Mouse (Mus musculus) embryonic facial prominence, embryonic 14.5 days (tissue): ENCODE results near the gene Cct2. TPM values are rescaled to one million over a fixed set of nuclear protein-coding genes. Genes with fewer than 3 reads are reported as not detected.
"Not testable (repeated sequence)": the region's sequence is repeated elsewhere in the genome, so short reads cannot be mapped to it uniquely, and the experiment has no call there.

ENCODE experiments used
- ATAC-seq: fragments of 200-750 bp; cut with Nextera tagmentation; 2 replicates; pipeline ENCODE4 v1.8.0; 2017; ENCODE audit warnings: low read depth, moderate number of reproducible peaks, moderate TSS enrichment
- DNase-seq: peaks from one replicate; pipeline ENCODE4 v3.0.0-alpha.2; 2015; ENCODE audit warnings: low spot score
- H3K27ac ChIP-seq: fragments of 300-500 bp; sonication (generic); replicated peaks from 2 replicates; pipeline ENCODE4 v1.5.1; 2014; ENCODE audit warnings: low read depth, mild to moderate bottlenecking, low read length, moderate library complexity
- H3K27me3 ChIP-seq: fragments of 300-500 bp; sonication (generic); replicated peaks from 2 replicates; pipeline ENCODE4 v1.6.1; 2014; ENCODE audit warnings: low read length; ENCODE audit not compliant: control insufficient read depth, insufficient read depth
- H3K36me3 ChIP-seq: fragments of 300-500 bp; sonication (generic); 2 replicates; pipeline ENCODE4 v1.6.1; 2014; ENCODE audit warnings: low read length, mixed read lengths; ENCODE audit not compliant: control insufficient read depth, insufficient read depth
- H3K4me1 ChIP-seq: fragments of 300-500 bp; sonication (generic); 2 replicates; pipeline ENCODE4 v1.6.1; 2014; ENCODE audit warnings: antibody characterized with exemption, low read length; ENCODE audit not compliant: control insufficient read depth, insufficient read depth
- H3K4me2 ChIP-seq: fragments of 300-500 bp; sonication (generic); 2 replicates; pipeline ENCODE4 v1.6.1; 2014; ENCODE audit warnings: low read depth, mild to moderate bottlenecking, low read length, moderate library complexity, mixed read lengths
- H3K4me3 ChIP-seq: fragments of 300-500 bp; sonication (generic); 2 replicates; pipeline ENCODE4 v1.5.1; 2014; ENCODE audit warnings: low read depth, mild to moderate bottlenecking, low read length
- H3K9ac ChIP-seq: fragments of 300-500 bp; sonication (generic); 2 replicates; pipeline ENCODE4 v1.6.1; 2014; ENCODE audit warnings: low read depth, mild to moderate bottlenecking, low read length, moderate library complexity, mixed read lengths
- H3K9me3 ChIP-seq: fragments of 300-500 bp; sonication (generic); 2 replicates; pipeline ENCODE4 v1.6.1; 2016; ENCODE audit warnings: low read length; ENCODE audit not compliant: control insufficient read depth
- WGBS: fragments of 180-500 bp; shearing (Covaris S2); extraction: QIAGEN DNeasy Blood & Tissue Kit; methylation state at CpG from one replicate; pipeline ENCODE4 v1.1.7; 2014; 5-methylcytosine and 5-hydroxymethylcytosine counted together
- polyA plus RNA-seq: library from polyadenylated mRNA; unstranded; fragments of >200 nt; fragmentation: Nextera tagmentation; extraction: Ambion mirVana; gene quantifications from 2 replicates; pipeline ENCODE4 v1.2.1, GENCODE M21; 2014

The Cct2 gene
- polyA plus RNA-seq, 1 experiment from 2014 or later = 266 TPM

DNA sequence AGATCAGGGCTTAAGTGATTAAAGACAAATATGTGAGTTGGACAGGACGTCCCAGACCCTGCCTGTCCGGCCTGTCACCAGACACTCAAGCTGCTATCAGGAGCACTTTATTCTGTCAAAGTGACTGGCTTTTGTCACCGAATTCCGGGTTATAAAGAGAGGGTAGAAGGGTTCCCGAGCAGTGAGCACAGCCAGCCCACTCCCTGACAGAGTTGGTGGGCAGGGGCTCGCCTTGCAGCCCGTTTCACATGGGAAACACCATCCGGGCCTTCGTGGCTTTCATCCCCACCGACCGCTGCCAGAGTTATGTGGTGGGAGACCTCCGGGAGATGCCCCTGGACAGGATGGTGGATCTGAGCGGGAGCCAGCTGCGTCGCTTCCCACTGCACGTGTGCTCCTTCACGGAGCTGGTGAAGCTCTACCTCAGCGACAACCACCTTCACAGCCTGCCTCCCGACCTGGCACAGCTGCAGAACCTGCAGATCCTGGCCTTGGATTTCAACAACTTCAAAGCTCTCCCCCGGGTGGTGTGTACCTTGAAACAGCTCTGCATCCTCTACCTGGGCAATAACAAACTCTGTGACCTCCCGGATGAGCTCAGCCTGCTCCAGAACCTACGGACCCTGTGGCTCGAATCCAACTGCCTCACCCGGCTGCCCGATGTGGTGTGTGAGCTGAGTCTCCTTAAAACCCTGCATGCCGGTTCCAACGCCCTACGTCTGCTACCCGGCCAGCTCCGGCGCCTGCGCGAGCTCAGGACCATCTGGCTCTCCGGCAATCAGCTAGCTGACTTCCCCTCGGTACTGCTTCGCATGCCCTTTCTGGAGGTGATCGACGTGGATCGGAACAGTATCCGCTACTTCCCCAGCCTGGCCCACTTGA, 18.2 kb downstream of the Cct2 start, which contains the start of gene Lrrc10:
Gene Lrrc10, plus strand, starts transcription at position 167 of the 882 bp plus-strand sequence.
- Histone ChIP-seq H3K4me3 (0 out of 2 replicates have a peak within 1 kb of the TSS, but pooled peaks have one; percentile 14), H3K27ac (no peak within 1 kb of the TSS), H3K4me1 (peaks cover 7% of the 10 kb centered on the region; the same call in 1 of the 2 replicates), H3K4me2 (peak within 1 kb of the TSS; percentile 42), H3K9ac (peak within 1 kb of the TSS; percentile 52), H3K36me3 (peaks cover 13% of the 10 kb centered on the region; the same call in 1 of the 2 replicates), H3K27me3 (no peaks in the 10 kb centered on the region), H3K9me3 (no peaks in the 10 kb centered on the region)
- ATAC-seq = 0 out of 2 replicates have a peak, but pooled peaks have one; percentile 41
- no peak for DNase-seq
- 42% methylated on average over 40 of the region's 40 CpGs for WGBS

DNA sequence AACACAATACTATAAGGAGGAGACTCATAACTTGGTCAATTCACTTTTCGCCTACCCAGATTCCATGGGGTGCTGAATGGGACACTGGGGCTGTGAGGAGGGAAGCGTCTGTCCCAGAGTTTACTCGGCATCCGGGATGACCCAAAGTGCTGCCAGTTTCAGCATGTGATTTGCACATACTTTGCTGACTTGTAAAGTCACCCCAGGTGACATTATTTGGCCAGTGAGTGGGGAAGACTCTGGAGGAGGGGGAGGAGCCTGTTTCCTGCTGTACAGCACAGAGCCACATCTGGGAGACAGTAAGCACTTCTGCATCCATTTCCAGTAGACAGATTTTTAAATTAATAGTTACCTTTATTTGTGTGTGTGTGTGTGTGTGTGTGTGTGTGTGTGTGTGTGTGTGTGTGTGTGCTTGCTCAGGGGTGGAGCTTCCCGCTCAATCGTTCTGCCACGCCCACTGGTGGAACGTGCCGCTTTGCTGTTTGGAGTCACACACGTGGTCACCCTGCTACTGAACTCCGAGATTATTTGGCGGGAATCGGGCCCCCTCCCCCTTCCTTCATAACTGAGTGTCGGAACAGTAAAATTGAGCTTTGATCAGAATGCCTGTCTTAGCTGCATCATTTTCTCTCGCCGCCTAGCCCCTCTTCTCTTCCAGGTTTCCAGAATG, 20.0 kb downstream of the Cct2 start:
- not testable (repeated sequence) for H3K9me3 ChIP-seq, H3K27me3 ChIP-seq, H3K27ac ChIP-seq, H3K4me1 ChIP-seq, ATAC-seq, H3K4me3 ChIP-seq, H3K9ac ChIP-seq, H3K36me3 ChIP-seq
- peak overlapping the region; percentile 38 for H3K4me2 ChIP-seq
- WGBS = 44% methylated on average over 13 of the region's 16 CpGs
- DNase-seq = peak; percentile 36

DNA sequence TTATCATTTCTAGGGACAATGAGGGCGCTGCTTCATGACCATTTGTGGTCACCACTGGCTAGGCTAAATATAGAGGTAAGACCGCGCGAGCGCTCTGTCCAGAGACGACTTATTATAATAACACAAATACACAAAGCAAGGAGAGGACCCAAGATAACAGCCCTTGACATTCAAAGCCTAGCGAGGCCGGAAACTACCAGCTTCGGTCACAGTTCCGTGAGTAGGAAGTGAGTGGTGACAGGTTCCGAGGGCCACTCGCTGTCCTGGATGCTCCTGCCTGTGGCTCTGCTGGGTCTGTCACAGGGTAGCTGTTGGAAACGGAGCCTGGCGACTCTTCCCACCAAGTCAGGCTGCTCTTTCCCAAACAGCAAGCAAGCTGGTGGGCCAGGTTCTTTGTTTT, 21.3 kb downstream of the Cct2 start:
- H3K9me3 ChIP-seq = no peaks in the 10 kb centered on the region
- DNase-seq (no peak), ATAC-seq (no peak)
- no peak overlapping the region for H3K4me3 ChIP-seq
- H3K4me2 ChIP-seq = no peak overlapping the region
- H3K9ac ChIP-seq = no peak overlapping the region
- H3K27ac ChIP-seq = no peak overlapping the region
- WGBS = 77% methylated on average over 14 of the region's 14 CpGs
- H3K27me3 ChIP-seq = no peaks in the 10 kb centered on the region
- no peaks in the 10 kb centered on the region for H3K36me3 ChIP-seq
- peaks cover 7% of the 10 kb centered on the region; the same call in 1 of the 2 replicates for H3K4me1 ChIP-seq

DNA sequence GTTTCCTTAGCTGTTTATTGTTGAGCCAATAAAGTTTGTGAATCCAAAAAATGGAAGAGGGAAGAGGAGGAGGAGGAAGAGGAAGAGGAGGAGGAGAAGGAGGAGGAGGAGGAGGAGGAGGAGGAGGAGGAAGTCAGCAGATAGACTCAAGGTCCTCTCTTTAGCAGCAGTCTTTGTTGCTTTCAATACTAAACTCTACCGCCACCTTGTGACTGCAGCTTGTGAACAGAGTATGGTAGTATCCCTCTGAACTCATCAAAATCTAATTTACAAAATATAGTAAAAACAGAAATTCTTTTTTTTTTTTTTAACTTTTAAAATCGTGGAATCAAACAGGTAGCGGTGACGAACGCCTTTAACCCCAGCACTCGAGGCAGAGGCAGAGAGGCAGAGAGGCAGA, 23.3 kb downstream of the Cct2 start:
- no peaks in the 10 kb centered on the region for H3K36me3 ChIP-seq
- H3K27me3 ChIP-seq = no peaks in the 10 kb centered on the region
- WGBS = 69% methylated on average over 6 of the region's 6 CpGs
- H3K9me3 ChIP-seq = no peaks in the 10 kb centered on the region
- no peak overlapping the region for H3K4me3 ChIP-seq
- H3K27ac ChIP-seq = no peak overlapping the region
- H3K4me2 ChIP-seq = no peak overlapping the region
- no peak overlapping the region for H3K9ac ChIP-seq
- DNase-seq (peak; percentile 65), ATAC-seq (no peak)
- H3K4me1 ChIP-seq = no peaks in the 10 kb centered on the region; the same call in 1 of the 2 replicates

DNA sequence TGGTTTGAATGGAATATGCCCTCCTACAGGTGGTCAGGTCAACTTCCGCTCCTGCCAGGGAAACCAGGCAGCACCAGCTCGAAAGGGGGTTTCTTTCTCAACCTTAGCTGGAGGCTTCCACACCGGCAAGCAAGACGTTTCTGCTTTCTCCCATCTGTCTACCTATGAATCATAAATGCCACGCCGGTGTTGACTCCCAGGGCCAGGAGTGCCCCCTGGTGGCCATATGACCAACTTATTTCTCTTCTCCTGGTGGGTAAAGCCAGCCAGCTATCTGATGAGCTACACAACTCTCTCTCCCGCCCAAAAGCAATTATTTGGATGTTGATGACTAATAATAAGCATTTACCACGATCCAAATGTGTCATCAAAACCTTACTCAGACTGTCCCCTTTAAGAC, 29.8 kb downstream of the Cct2 start:
- H3K9ac ChIP-seq = no peak overlapping the region
- DNase-seq (peak; percentile 87), ATAC-seq (no peak)
- WGBS = 18% methylated on average over 8 of the region's 8 CpGs
- H3K4me2 ChIP-seq = no peak overlapping the region
- no peaks in the 10 kb centered on the region for H3K4me1 ChIP-seq
- no peak overlapping the region for H3K27ac ChIP-seq
- H3K36me3 ChIP-seq = no peaks in the 10 kb centered on the region
- H3K4me3 ChIP-seq = no peak overlapping the region
- H3K9me3 ChIP-seq = no peaks in the 10 kb centered on the region
- no peaks in the 10 kb centered on the region for H3K27me3 ChIP-seq

DNA sequence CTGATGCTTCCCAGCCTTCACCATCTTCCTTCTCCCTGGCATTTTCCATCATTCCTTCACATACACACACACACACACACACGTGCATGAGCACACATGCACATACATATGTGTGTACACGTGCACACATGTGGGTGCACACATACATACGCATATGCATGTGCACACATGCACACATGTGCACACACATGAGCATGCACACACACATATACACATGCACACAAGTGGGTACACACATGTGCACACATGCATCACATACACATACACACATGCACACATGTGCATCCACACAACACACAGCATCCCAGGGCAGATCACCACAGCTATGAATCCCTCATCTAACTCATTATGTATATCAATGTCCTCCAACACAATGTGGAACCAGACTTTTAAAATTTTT, 32.5 kb downstream of the Cct2 start:
- no peak for ATAC-seq
- H3K4me2 ChIP-seq = no peak overlapping the region
- H3K9me3 ChIP-seq = no peaks in the 10 kb centered on the region
- H3K36me3 ChIP-seq = no peaks in the 10 kb centered on the region
- no peaks in the 10 kb centered on the region for H3K4me1 ChIP-seq
- no peaks in the 10 kb centered on the region for H3K27me3 ChIP-seq
- H3K4me3 ChIP-seq = no peak overlapping the region
- DNase-seq = no peak
- H3K9ac ChIP-seq = no peak overlapping the region
- WGBS = 92% methylated on average over 3 of the region's 3 CpGs
- H3K27ac ChIP-seq = no peak overlapping the region

DNA sequence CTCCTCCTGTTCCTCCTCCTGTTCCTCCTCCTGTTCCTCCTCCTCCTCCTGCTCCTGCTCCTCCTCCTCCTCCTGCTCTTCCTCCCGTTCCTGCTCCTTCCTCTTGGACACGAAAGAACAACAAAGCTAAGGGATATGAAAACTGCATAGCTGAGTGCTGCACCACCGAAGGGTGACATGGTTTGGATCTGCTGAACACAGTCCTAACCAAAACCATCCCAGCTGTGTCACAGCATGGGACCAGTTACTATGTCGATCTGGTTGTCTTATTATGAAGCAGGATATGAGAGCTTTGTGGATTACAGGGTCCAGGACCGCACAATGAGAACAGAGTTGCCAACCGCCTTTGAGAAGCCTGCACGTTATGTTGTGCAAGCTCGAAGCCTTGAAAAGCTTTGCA, 37.4 kb downstream of the Cct2 start:
- Histone ChIP-seq H3K36me3 (no peaks in the 10 kb centered on the region), H3K27ac (no peak overlapping the region), H3K9me3 (no peaks in the 10 kb centered on the region), H3K4me2 (no peak overlapping the region), H3K4me1 (peaks cover 6% of the 10 kb centered on the region), H3K4me3 (no peak overlapping the region), H3K27me3 (peaks cover 3% of the 10 kb centered on the region; the same call in 1 of the 2 replicates), H3K9ac (no peak overlapping the region)
- ATAC-seq (no peak), DNase-seq (no peak)
- 69% methylated on average over 8 of the region's 8 CpGs for WGBS

DNA sequence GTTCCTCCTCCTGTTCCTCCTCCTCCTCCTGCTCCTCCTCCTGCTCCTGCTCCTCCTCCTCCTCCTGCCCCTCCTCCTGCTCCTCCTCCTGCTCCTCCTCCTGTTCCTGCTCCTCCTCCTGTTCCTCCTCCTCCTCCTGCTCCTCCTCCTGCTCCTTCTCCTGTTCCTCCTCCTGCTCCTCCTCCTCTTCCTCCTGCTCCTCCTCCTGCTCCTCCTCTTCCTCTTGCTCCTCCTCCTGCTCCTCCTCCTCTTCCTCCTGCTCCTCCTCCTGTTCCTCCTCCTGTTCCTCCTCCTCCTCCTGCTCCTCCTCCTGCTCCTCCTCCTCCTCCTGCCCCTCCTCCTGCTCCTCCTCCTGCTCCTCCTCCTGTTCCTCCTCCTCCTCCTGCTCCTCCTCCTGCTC, 37.8 kb downstream of the Cct2 start:
- not testable (repeated sequence) for DNase-seq, H3K4me2 ChIP-seq, ATAC-seq

More for the DNA sequence above, 37.8 kb downstream of the Cct2 start:
- not testable (repeated sequence) for H3K27me3 ChIP-seq, H3K4me3 ChIP-seq, H3K4me1 ChIP-seq, H3K9me3 ChIP-seq, H3K9ac ChIP-seq, H3K36me3 ChIP-seq, H3K27ac ChIP-seq
